Mouse (Mus musculus): ENCODE data around the gene Prdm5. TPM values are rescaled to one million over a fixed set of nuclear protein-coding genes. Genes with fewer than 3 reads are reported as not detected.

Prdm5 gene
- polyA plus RNA-seq, 2 experiments, result 1.1 to 1.4 TPM

GRCm38 (mm10) chr6:65871754-65872278, 93.0 kb downstream of the Prdm5 start:
- Histone ChIP-seq H3K4me3 (ENCODE audit: insufficient read depth in 1 of 2, low read depth in 2 of 2, low read length in 2 of 2) (no peak overlapping the region), H3K4me1 (replicated peaks; ENCODE audit: control insufficient read depth in 2 of 2, insufficient read depth in 2 of 2, low read length in 1 of 2) (no peaks in the 10 kb centered on the region), H3K27ac (no peak overlapping the region), H3K27me3 (ENCODE audit: control insufficient read depth, insufficient read depth, low read length) (no peaks in the 10 kb centered on the region), H3K9ac (replicated peaks) (no peak overlapping the region), H3K4me2 (ENCODE audit: low read depth) (no peak overlapping the region), H3K36me3 (replicated peaks; ENCODE audit: control insufficient read depth, insufficient read depth, low read depth) (no peaks in the 10 kb centered on the region), H3K9me3 (ENCODE audit: control insufficient read depth, low read length) (no peaks in the 10 kb centered on the region)
- WGBS (ENCODE audit: insufficient replicate concordance), result 72% methylated on average over 6 of the region's 6 CpGs
- no peak for TF ChIP-seq EP300 (IDR thresholded peaks at IDR 0.05; ENCODE audit: low read depth)
- no peak for TF ChIP-seq CTCF (IDR thresholded peaks at IDR 0.05; ENCODE audit: low read depth)
- DNase-seq (ENCODE audit: low read depth in 3 of 3, low spot score in 3 of 3) (no peak), ATAC-seq (ENCODE audit: insufficient read depth) (no peak)

DNA sequence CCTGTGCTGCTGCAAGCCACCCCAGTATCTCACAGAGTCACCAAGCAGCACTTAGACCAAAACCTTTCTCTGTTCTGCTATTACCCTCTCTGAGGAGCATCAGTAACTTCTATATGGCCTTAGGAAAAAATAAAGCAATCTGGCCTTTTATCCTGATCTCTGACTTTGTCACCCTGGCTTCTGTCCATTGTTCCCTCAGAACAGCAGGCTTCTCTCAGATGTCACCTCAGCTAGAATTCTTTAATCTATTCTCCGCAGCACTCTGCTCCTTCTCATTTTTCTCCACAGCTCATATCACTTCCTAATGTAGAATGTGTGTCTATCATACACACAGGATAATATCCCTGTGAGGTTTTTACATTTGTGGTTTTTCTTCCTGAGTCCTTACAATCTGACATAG, 99.5 kb downstream of the Prdm5 start:
- Histone ChIP-seq H3K9ac (replicated peaks) (no peak overlapping the region), H3K4me1 (replicated peaks; ENCODE audit: control insufficient read depth in 2 of 2, insufficient read depth in 2 of 2, low read length in 1 of 2) (no peaks in the 10 kb centered on the region), H3K9me3 (ENCODE audit: control insufficient read depth, low read length) (no peaks in the 10 kb centered on the region), H3K27me3 (ENCODE audit: control insufficient read depth, insufficient read depth, low read length) (no peaks in the 10 kb centered on the region), H3K4me3 (ENCODE audit: insufficient read depth in 1 of 2, low read depth in 2 of 2, low read length in 2 of 2) (no peak overlapping the region), H3K27ac (no peak overlapping the region), H3K4me2 (ENCODE audit: low read depth) (no peak overlapping the region), H3K36me3 (replicated peaks; ENCODE audit: control insufficient read depth, insufficient read depth, low read depth) (no peaks in the 10 kb centered on the region)
- DNase-seq (ENCODE audit: low read depth in 3 of 3, low spot score in 3 of 3) (no peak), ATAC-seq (ENCODE audit: insufficient read depth) (no peak)
- WGBS (ENCODE audit: insufficient replicate concordance), result 88% methylated on average over 1 of the region's 1 CpGs
- TF ChIP-seq EP300 (IDR thresholded peaks at IDR 0.05; ENCODE audit: low read depth) (no peak), CTCF (IDR thresholded peaks at IDR 0.05; ENCODE audit: low read depth) (no peak)

DNA sequence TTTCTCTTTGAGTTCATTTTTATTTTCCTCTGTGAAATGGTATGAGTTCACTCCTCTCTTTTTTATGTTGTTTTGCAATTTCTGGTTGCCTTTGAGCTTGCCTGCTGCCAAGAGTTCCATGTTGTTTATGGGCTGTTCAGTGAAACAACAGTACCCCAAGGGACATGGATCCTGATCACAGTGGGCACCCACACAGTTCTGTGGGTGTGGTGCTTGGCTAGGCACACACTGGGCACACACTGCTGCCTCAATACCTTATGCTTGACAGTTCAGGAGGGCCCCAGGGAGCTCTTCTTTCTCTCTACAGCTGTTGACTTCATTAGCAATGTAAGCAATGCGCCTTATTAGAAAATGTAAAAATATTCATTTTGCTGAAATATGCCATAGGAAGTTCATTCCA, 110.0 kb downstream of the Prdm5 start:
- TF ChIP-seq EP300 (IDR thresholded peaks at IDR 0.05; ENCODE audit: low read depth) (no peak), CTCF (IDR thresholded peaks at IDR 0.05; ENCODE audit: low read depth) (no peak)
- no peaks in the 10 kb centered on the region for H3K9me3 ChIP-seq (ENCODE audit: control insufficient read depth, low read length)
- 79% methylated on average over 1 of the region's 1 CpGs for WGBS (ENCODE audit: insufficient replicate concordance)
- no peak for ATAC-seq (ENCODE audit: insufficient read depth)
- no peak for DNase-seq (ENCODE audit: low read depth in 3 of 3, low spot score in 3 of 3)
- no peaks in the 10 kb centered on the region for H3K36me3 ChIP-seq (replicated peaks; ENCODE audit: control insufficient read depth, insufficient read depth, low read depth)
- H3K9ac ChIP-seq (replicated peaks), result no peak overlapping the region
- no peak overlapping the region for H3K4me2 ChIP-seq (ENCODE audit: low read depth)
- no peaks in the 10 kb centered on the region for H3K27me3 ChIP-seq (ENCODE audit: control insufficient read depth, insufficient read depth, low read length)
- no peak overlapping the region for H3K27ac ChIP-seq
- H3K4me1 ChIP-seq (replicated peaks; ENCODE audit: control insufficient read depth in 2 of 2, insufficient read depth in 2 of 2, low read length in 1 of 2), result no peaks in the 10 kb centered on the region
- no peak overlapping the region for H3K4me3 ChIP-seq (ENCODE audit: insufficient read depth in 1 of 2, low read depth in 2 of 2, low read length in 2 of 2)

DNA sequence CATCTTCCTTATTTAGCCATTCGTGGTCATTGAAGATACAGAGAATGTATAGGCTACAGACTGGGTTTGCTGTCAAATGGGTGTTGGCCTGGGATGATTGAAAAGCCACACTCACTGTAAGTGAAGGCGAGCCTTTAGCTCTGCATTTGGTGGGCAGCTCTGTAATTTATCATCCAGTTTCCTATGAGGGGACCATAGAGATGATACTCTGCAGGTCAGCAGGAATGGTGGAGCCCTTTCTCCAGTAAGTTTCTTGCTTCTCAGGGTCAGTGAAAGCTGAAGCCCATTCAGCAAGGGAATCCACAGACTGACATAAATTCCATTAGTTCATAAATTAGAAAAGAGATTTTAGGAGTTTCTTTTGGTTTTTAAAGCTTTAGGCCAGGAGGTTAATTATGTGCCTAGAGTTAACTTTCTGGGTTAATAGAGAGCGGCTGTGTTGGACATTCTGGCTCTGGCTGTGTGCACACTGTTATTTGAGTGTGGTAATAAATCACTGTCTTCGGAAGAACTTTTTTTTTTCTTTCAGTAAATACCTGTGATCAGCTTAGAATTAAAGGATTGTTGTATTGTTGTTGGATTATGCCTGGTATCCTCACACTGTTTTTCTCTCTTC, 113.4 kb downstream of the Prdm5 start:
- WGBS (ENCODE audit: insufficient replicate concordance), result 67% methylated on average over 4 of the region's 4 CpGs
- ATAC-seq (ENCODE audit: insufficient read depth) (no peak), DNase-seq (ENCODE audit: low read depth in 3 of 3, low spot score in 3 of 3) (no peak)
- no peak overlapping the region for H3K27ac ChIP-seq
- H3K4me2 ChIP-seq (ENCODE audit: low read depth), result no peak overlapping the region
- H3K9me3 ChIP-seq (ENCODE audit: control insufficient read depth, low read length), result no peaks in the 10 kb centered on the region
- H3K4me3 ChIP-seq (ENCODE audit: insufficient read depth in 1 of 2, low read depth in 2 of 2, low read length in 2 of 2), result no peak overlapping the region
- TF ChIP-seq CTCF (IDR thresholded peaks at IDR 0.05; ENCODE audit: low read depth), result no peak
- TF ChIP-seq EP300 (IDR thresholded peaks at IDR 0.05; ENCODE audit: low read depth), result no peak
- H3K4me1 ChIP-seq (replicated peaks; ENCODE audit: control insufficient read depth in 2 of 2, insufficient read depth in 2 of 2, low read length in 1 of 2), result no peaks in the 10 kb centered on the region
- H3K36me3 ChIP-seq (replicated peaks; ENCODE audit: control insufficient read depth, insufficient read depth, low read depth), result no peaks in the 10 kb centered on the region
- no peak overlapping the region for H3K9ac ChIP-seq (replicated peaks)
- no peaks in the 10 kb centered on the region for H3K27me3 ChIP-seq (ENCODE audit: control insufficient read depth, insufficient read depth, low read length)

GRCm38 (mm10) chr6:65906657-65907182, 127.9 kb downstream of the Prdm5 start:
- no peak overlapping the region for H3K4me2 ChIP-seq (ENCODE audit: low read depth)
- H3K9me3 ChIP-seq (ENCODE audit: control insufficient read depth, low read length), result no peaks in the 10 kb centered on the region
- TF ChIP-seq EP300 (IDR thresholded peaks at IDR 0.05; ENCODE audit: low read depth) (no peak), CTCF (IDR thresholded peaks at IDR 0.05; ENCODE audit: low read depth) (no peak)
- no peaks in the 10 kb centered on the region for H3K4me1 ChIP-seq (replicated peaks; ENCODE audit: control insufficient read depth in 2 of 2, insufficient read depth in 2 of 2, low read length in 1 of 2)
- no peaks in the 10 kb centered on the region for H3K27me3 ChIP-seq (ENCODE audit: control insufficient read depth, insufficient read depth, low read length)
- H3K9ac ChIP-seq (replicated peaks), result no peak overlapping the region
- H3K27ac ChIP-seq, result no peak overlapping the region
- WGBS (ENCODE audit: insufficient replicate concordance), result 60% methylated on average over 2 of the region's 2 CpGs
- H3K36me3 ChIP-seq (replicated peaks; ENCODE audit: control insufficient read depth, insufficient read depth, low read depth), result no peaks in the 10 kb centered on the region
- DNase-seq (ENCODE audit: low read depth in 3 of 3, low spot score in 3 of 3) (no peak), ATAC-seq (ENCODE audit: insufficient read depth) (no peak)
- no peak overlapping the region for H3K4me3 ChIP-seq (ENCODE audit: insufficient read depth in 1 of 2, low read depth in 2 of 2, low read length in 2 of 2)
